Mouse (Mus musculus): Measurements from ENCODE around the gene Defa25. TPM values are rescaled to one million over a fixed set of nuclear protein-coding genes. Genes with fewer than 3 reads are reported as not detected.
"Not testable (repeated sequence)": the region's sequence is repeated elsewhere in the genome, so short reads cannot be mapped to it uniquely, and the experiment has no call there.

The Defa25 gene
- polyA plus RNA-seq (2016; fragmentation: Nextera tagmentation; extraction: Ambion mirVana): not detected in 2 replicates

DNA sequence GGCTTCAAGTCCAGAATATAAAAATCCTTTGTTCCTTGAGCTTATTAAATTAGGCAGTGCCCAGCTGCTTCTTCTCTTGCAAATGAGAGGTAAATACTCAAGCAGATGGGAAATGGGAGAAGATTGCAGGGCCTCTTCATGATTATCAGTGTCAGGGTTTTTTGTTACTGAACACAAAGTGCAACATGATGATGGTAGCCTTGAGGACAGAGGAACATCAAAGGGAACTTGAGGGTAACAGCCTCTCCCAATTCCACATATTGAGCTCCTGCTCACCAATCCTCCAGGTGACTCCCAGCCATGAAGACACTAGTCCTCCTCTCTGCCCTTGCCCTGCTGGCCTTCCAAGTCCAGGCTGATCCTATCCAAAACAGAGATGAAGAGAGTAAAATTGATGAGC is at the start of gene Defa25:
Gene Defa25, plus strand, starts transcription at position 301 of the 400 bp plus-strand sequence.
- H3K36me3 ChIP-seq; H3K4me2 ChIP-seq (replicated peaks); H3K27ac ChIP-seq (replicated peaks); H3K9me3 ChIP-seq; ATAC-seq (ENCODE audit: low FRiP score, low read depth); H3K9ac ChIP-seq (replicated peaks); H3K4me1 ChIP-seq; H3K27me3 ChIP-seq; H3K4me3 ChIP-seq: not testable (repeated sequence)

DNA sequence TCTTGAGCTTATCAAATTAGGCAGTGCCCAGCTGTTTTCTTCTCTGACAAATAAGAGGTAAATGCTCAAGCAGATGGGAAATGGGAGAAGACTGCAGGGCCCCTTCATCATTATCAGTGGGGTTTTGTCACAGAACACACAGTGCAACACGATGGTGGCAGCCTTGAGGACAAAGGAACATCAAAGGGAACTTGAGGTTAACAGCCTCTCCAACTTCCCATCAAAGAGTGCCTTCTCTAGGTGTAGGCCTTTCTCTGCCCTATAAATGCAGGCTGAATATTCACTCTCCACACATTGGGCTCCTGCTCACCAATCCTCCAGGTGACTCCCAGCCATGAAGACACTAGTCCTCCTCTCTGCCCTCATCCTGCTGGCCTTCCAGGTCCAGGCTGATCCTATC is 29.5 kb upstream of the Defa25 start, which contains the start of gene Defa23:
Gene Defa23, plus strand, starts transcription at position 301 of the 400 bp plus-strand sequence.
- H3K36me3 ChIP-seq; ATAC-seq (ENCODE audit: low FRiP score, low read depth); H3K9ac ChIP-seq (replicated peaks); H3K9me3 ChIP-seq; H3K27ac ChIP-seq (replicated peaks); H3K4me3 ChIP-seq; H3K4me1 ChIP-seq; H3K27me3 ChIP-seq; H3K4me2 ChIP-seq (replicated peaks): not testable (repeated sequence)
- WGBS: no CpG with 5 or more reads among the region's 1 CpGs

DNA sequence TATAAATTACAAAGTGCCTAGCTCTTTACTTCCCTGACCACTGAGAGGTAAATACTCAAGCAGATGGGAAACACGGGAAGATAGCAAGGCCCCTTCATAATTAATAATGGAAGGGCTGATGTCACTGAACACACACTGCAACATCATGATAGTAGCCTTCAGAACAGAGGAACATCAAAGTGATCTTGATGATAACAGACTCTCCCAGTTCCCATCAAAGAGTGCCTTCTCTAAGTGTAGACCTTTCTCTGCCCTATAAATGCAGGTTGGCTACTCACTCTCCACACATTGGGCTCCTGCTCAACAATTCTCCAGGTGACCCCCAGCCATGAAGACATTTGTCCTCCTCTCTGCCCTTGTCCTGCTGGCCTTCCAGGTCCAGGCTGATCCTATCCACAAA is 19.5 kb upstream of the Defa25 start, which contains the start of gene Defa35:
Gene Defa35, plus strand, starts transcription at position 301 of the 400 bp plus-strand sequence.
- not testable (repeated sequence) for H3K4me3 ChIP-seq; ATAC-seq (ENCODE audit: low FRiP score, low read depth)
- 76% methylated on average over 1 of the region's 1 CpGs for WGBS

DNA sequence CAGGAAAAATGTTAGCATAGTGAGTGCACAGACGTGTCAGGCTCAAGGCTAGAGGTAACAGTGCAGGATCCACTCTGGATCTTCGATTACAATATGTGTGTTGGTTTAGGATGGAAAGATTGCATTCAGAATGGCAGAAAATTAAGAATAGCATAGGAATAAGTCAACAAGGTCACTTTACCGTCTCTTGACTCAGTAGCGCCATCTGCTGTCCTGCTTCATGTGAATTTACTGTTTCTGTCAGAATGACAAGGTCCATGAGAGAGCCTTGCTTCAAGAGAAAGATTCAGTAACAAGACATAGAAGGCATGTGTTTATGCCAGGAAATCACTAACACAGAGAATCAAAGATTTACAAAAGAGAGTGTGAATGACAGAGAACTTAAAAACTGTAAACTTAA is 8.9 kb downstream of the Defa25 start:
- no peaks in the 10 kb centered on the region for H3K27me3 ChIP-seq
- H3K9ac ChIP-seq (replicated peaks): no peak overlapping the region
- H3K27ac ChIP-seq (replicated peaks): no peak overlapping the region
- H3K4me2 ChIP-seq (replicated peaks): no peak overlapping the region
- H3K4me3 ChIP-seq: no peak overlapping the region
- H3K9me3 ChIP-seq: peaks cover 10% of the 10 kb centered on the region; the same call in 1 of the 2 replicates
- no peaks in the 10 kb centered on the region for H3K36me3 ChIP-seq
- ATAC-seq (ENCODE audit: low FRiP score, low read depth): no peak
- WGBS: 50% methylated on average over 4 of the region's 4 CpGs
- H3K4me1 ChIP-seq: no peaks in the 10 kb centered on the region

More for the DNA sequence above, 19.5 kb upstream of the Defa25 start, which contains the start of gene Defa35:
- not testable (repeated sequence) for H3K9me3 ChIP-seq; H3K9ac ChIP-seq (replicated peaks); H3K4me2 ChIP-seq (replicated peaks); H3K4me1 ChIP-seq; H3K36me3 ChIP-seq; H3K27me3 ChIP-seq; H3K27ac ChIP-seq (replicated peaks)

DNA sequence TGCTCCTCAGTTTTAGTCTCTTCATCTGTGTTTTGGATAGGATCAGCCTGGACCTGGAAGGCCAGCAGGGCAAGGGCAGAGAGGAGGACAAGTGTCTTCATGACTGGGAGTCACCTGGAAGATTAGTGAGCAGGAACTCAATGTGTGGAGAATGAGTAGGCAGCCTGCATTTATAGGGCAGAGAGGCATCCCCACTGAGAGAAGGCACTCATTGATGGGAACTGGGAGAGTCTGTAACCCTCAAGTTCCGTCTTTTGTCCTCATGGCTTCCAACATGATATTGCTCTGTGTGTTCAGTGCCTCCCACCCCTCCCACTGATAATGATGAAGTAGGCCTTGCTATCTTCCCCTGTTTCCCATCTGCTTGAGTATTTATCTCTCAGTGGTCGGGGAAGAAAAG is 11.7 kb downstream of the Defa25 start, which contains the start of gene Gm14851:
Gene Gm14851, minus strand, starts transcription at position 101 of the 400 bp plus-strand sequence.
- not testable (repeated sequence) for H3K27me3 ChIP-seq; H3K27ac ChIP-seq (replicated peaks); H3K36me3 ChIP-seq; H3K9ac ChIP-seq (replicated peaks); ATAC-seq (ENCODE audit: low FRiP score, low read depth); H3K4me3 ChIP-seq; H3K4me2 ChIP-seq (replicated peaks); H3K4me1 ChIP-seq
- H3K9me3 ChIP-seq: peaks cover 12% of the 10 kb centered on the region; the same call in 1 of the 2 replicates
- no CpG with 5 or more reads among the region's 2 CpGs for WGBS

DNA sequence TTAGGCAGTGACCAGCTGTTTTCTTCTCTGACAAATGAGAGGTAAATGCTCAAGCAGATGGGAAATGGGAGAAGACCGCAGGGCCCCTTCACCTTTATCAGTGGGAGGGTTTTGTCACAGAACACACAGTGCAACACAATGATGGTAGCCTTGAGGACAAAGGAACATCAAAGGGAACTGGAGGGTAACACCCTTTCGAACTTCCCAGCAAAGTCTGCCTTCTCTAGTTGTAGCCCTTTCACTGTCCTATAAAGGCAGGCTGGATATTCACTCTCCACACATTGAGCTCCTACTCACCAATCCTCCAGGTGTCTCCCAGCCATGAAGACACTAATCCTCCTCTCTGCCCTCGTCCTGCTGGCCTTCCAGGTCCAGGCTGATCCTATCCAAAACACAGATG is 50.1 kb downstream of the Defa25 start, which contains the start of gene Defa30:
Gene Defa30, plus strand, starts transcription at position 301 of the 400 bp plus-strand sequence.
- not testable (repeated sequence) for H3K27me3 ChIP-seq; H3K4me1 ChIP-seq; ATAC-seq (ENCODE audit: low FRiP score, low read depth); H3K4me3 ChIP-seq; H3K9ac ChIP-seq (replicated peaks); H3K9me3 ChIP-seq; H3K36me3 ChIP-seq; H3K4me2 ChIP-seq (replicated peaks); H3K27ac ChIP-seq (replicated peaks)
- 58% methylated on average over 3 of the region's 3 CpGs for WGBS

Other genes with a start within 250 kb of the Defa25 start
- gene Defb33, start 191.8 kb upstream of the Defa25 start, polyA plus RNA-seq (2016; fragmentation: Nextera tagmentation; extraction: Ambion mirVana): not detected in 2 replicates
- not detected in 2 replicates for gene Gm15056, start 181.8 kb upstream of the Defa25 start, polyA plus RNA-seq (2016; fragmentation: Nextera tagmentation; extraction: Ambion mirVana)
- gene Gm6040, start 162.4 kb upstream of the Defa25 start, polyA plus RNA-seq (2016; fragmentation: Nextera tagmentation; extraction: Ambion mirVana): not detected in 2 replicates
- not detected in 2 replicates for gene AY761185, start 139.7 kb upstream of the Defa25 start, polyA plus RNA-seq (2016; fragmentation: Nextera tagmentation; extraction: Ambion mirVana)
- not detected in 2 replicates for gene Defa21, start 58.9 kb upstream of the Defa25 start, polyA plus RNA-seq (2016; fragmentation: Nextera tagmentation; extraction: Ambion mirVana)
- gene Defa23, start 29.4 kb upstream of the Defa25 start, polyA plus RNA-seq (2016; fragmentation: Nextera tagmentation; extraction: Ambion mirVana): not detected in 2 replicates
- gene Defa35, start 19.4 kb upstream of the Defa25 start, polyA plus RNA-seq (2016; fragmentation: Nextera tagmentation; extraction: Ambion mirVana): not detected in 2 replicates
- gene Gm14851, start 11.6 kb downstream of the Defa25 start, polyA plus RNA-seq (2016; fragmentation: Nextera tagmentation; extraction: Ambion mirVana): not detected in 2 replicates
- not detected in 2 replicates for gene Defa30, start 50.2 kb downstream of the Defa25 start, polyA plus RNA-seq (2016; fragmentation: Nextera tagmentation; extraction: Ambion mirVana)
- not detected in 2 replicates for gene Defa22, start 77.8 kb downstream of the Defa25 start, polyA plus RNA-seq (2016; fragmentation: Nextera tagmentation; extraction: Ambion mirVana)
- gene Defa31, start 107.2 kb downstream of the Defa25 start, polyA plus RNA-seq (2016; fragmentation: Nextera tagmentation; extraction: Ambion mirVana): not detected in 2 replicates
- gene Gm15293, start 117.1 kb downstream of the Defa25 start, polyA plus RNA-seq (2016; fragmentation: Nextera tagmentation; extraction: Ambion mirVana): not detected in 2 replicates
- not detected in 2 replicates for gene Gm15292, start 165.3 kb downstream of the Defa25 start, polyA plus RNA-seq (2016; fragmentation: Nextera tagmentation; extraction: Ambion mirVana)
- not detected in 2 replicates for gene Defa27, start 231.1 kb downstream of the Defa25 start, polyA plus RNA-seq (2016; fragmentation: Nextera tagmentation; extraction: Ambion mirVana)
- not detected in 2 replicates for gene Defa29, start 242.6 kb downstream of the Defa25 start, polyA plus RNA-seq (2016; fragmentation: Nextera tagmentation; extraction: Ambion mirVana)